ENCODE assay signal across 13 mouse cellular contexts in the genomic region with DNA sequence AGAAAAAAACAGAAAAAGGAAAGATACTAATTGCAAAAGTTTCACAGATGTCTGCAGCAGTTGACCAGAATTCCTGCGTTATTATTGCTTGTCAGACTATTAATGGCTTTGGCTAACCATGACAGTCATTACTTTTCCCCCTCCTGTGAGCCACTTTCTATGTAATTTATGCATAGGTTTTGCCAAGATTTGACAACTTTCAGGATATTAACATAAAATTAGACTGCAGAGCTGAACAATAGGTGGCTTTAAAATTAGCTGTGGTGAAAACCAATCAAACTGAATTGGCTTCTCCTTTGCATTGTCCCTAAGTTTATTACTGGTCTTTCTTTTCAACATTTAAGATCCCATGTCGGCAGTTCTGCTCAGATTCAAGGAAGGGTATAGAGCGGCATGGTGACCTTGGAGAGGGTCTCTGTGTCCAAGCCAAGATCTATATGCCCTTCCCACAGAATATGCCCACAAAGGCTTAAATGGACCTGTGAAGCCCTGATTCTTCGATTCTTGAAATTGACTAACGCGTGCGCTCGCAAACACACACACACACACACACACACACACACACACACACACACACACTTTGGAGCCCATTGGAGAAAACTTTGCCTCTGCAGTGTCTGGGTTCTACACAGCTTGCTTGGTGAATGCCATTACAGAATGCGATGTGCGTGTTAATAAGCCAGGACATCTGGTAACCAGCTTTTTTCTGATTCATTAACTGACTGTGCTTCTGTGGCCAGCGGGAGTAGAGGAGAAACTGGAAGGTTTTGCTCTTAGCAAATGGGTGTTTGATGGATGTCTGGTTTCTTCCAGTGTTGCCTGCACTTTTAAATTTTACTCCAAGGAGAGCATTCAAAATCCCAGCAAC.
DNase-seq lines count a peak whose midpoint lies in the region; ATAC-seq lines count a peak whose summit lies in the region.
"Had no signal": no experiment of that assay in that cellular context is flagged by ENCODE, and none has a peak within 500 bp of the region (broad histone marks: within the 10 kb centered on the region; RNA-seq: fewer than 3 reads in every experiment).

No protein-coding gene starts in this region.

- 0 out of 2 replicates have a peak, but pooled peaks cover 4% of the 10 kb centered on the region for H3K4me1 ChIP-seq in heart, embryonic 12.5 days (replicated peaks)
- H3K4me1 ChIP-seq in limb, embryonic 10.5 days: peaks cover 38% of the 10 kb centered on the region
- no peaks in the 10 kb centered on the region for H3K4me1 ChIP-seq in intestine, embryonic 15.5 days (replicated peaks)

- WGBS in heart, embryonic 12.5 days: 90% methylated on average over 11 of the region's 11 CpGs
- 62% methylated on average over 11 of the region's 11 CpGs for WGBS in limb, embryonic 10.5 days
- 85% methylated on average over 11 of the region's 11 CpGs for WGBS in intestine, embryonic 15.5 days

- no peak for ATAC-seq in heart, embryonic 12.5 days (ENCODE audit: insufficient number of reproducible peaks, low FRiP score)
- ATAC-seq in intestine, embryonic 15.5 days: no peak

- no peak overlapping the region for H3K4me3 ChIP-seq in heart, embryonic 12.5 days
- H3K4me3 ChIP-seq in limb, embryonic 10.5 days: no peak overlapping the region
- H3K4me3 ChIP-seq in intestine, embryonic 15.5 days (replicated peaks): no peak overlapping the region
- H3K4me3 ChIP-seq: kidney, embryonic 15.5 days had no signal

- H3K9me3 ChIP-seq in heart, embryonic 12.5 days (replicated peaks): no peaks in the 10 kb centered on the region
- no peaks in the 10 kb centered on the region for H3K9me3 ChIP-seq in limb, embryonic 10.5 days (replicated peaks)
- H3K9me3 ChIP-seq in intestine, embryonic 15.5 days: no peaks in the 10 kb centered on the region
- H3K9me3 ChIP-seq: kidney, embryonic 15.5 days had no signal

- peak; percentile 29 for DNase-seq in heart, adult 11 months
- DNase-seq in lung, postnatal 36 days: peak; percentile 15
- no peak for DNase-seq in lung, adult 18-20 months
- DNase-seq in limb, embryonic 10.5 days (ENCODE audit: low spot score): peak; percentile 50
- DNase-seq in retina, embryonic 14.5 days (ENCODE audit: low spot score): peak; percentile 33
- DNase-seq in right cerebral cortex, postnatal 36 days (ENCODE audit: low spot score in 2 of 2): no peak
- DNase-seq: cerebellum, postnatal 36 days; right cerebral cortex, postnatal 25 days; thymus, postnatal 14 days had no signal

- H3K9ac ChIP-seq in heart, embryonic 12.5 days: no peak overlapping the region
- no peak overlapping the region for H3K9ac ChIP-seq in intestine, embryonic 15.5 days
- H3K9ac ChIP-seq: kidney, embryonic 15.5 days had no signal

- no peaks in the 10 kb centered on the region for H3K36me3 ChIP-seq in heart, embryonic 12.5 days
- no peaks in the 10 kb centered on the region for H3K36me3 ChIP-seq in limb, embryonic 10.5 days
- H3K36me3 ChIP-seq in intestine, embryonic 15.5 days: no peaks in the 10 kb centered on the region
- H3K36me3 ChIP-seq: kidney, embryonic 15.5 days had no signal

- H3K4me2 ChIP-seq in heart, embryonic 12.5 days: no peak overlapping the region
- no peak overlapping the region for H3K4me2 ChIP-seq in intestine, embryonic 15.5 days (replicated peaks)
- H3K4me2 ChIP-seq: kidney, embryonic 15.5 days; liver, embryonic 11.5 days had no signal

- no peaks in the 10 kb centered on the region for H3K27me3 ChIP-seq in heart, embryonic 12.5 days (replicated peaks)
- no peaks in the 10 kb centered on the region for H3K27me3 ChIP-seq in limb, embryonic 10.5 days (ENCODE audit: low read depth, poor library complexity, severe bottlenecking)
- H3K27me3 ChIP-seq in intestine, embryonic 15.5 days (replicated peaks): no peaks in the 10 kb centered on the region
- H3K27me3 ChIP-seq: kidney, embryonic 15.5 days had no signal

- no peak overlapping the region for H3K27ac ChIP-seq in heart, embryonic 12.5 days (ENCODE audit: poor library complexity, severe bottlenecking)
- peak overlapping the region; percentile 80 for H3K27ac ChIP-seq in limb, embryonic 10.5 days
- H3K27ac ChIP-seq in intestine, embryonic 15.5 days: no peak overlapping the region
- H3K27ac ChIP-seq: kidney, embryonic 15.5 days had no signal

Comparison
In these comparisons a context has a peak if more than half of its experiments do, and no peak if none do; other contexts are left out.
1. DNase-seq: peak in heart, adult 11 months (single experiment), lung, postnatal 36 days (single experiment), limb, embryonic 10.5 days (single experiment) and retina, embryonic 14.5 days (single experiment); none in lung, adult 18-20 months (0 of 2) and right cerebral cortex, postnatal 36 days (0 of 2).